Mouse (Mus musculus): ENCODE data around the gene Bcl2a1a. TPM values are rescaled to one million over a fixed set of nuclear protein-coding genes. Genes with fewer than 3 reads are reported as not detected.
"Not testable (repeated sequence)": the region's sequence is repeated elsewhere in the genome, so short reads cannot be mapped to it uniquely, and the experiment has no call there.

Bcl2a1a gene
- total RNA-seq (2021) = not detected
- long read RNA-seq, experiment 1 = 0 reads
- long read RNA-seq, experiment 2 = 0 reads

GRCm38 (mm10) chr9:88956670-88957153, at the start of gene Bcl2a1a:
TSS of gene Bcl2a1a (plus strand) at chr9:88956900.
- not testable (repeated sequence) for DNase-seq (ENCODE audit: low spot score in 2 of 2)

GRCm38 (mm10) chr9:88916576-88916975, 40.1 kb upstream of the Bcl2a1a start:
- DNase-seq (ENCODE audit: low spot score in 2 of 2); intact Hi-C loops (cut with DNase I): not testable (repeated sequence)

More at GRCm38 (mm10) chr9:88956670-88957153, at the start of gene Bcl2a1a:
- intact Hi-C loops (cut with DNase I) = not testable (repeated sequence)

GRCm38 (mm10) chr9:88938312-88938711, 18.4 kb upstream of the Bcl2a1a start:
- intact Hi-C loops (cut with DNase I) = not testable (repeated sequence)
- DNase-seq (ENCODE audit: low spot score in 2 of 2) = peak; percentile 22 to 43

- not testable (repeated sequence) for DNase-seq (ENCODE audit: low spot score in 2 of 2)
These were observed 5.2 kb upstream of the Bcl2a1a start for GRCm38 (mm10) chr9:88951466-88951865.

GRCm38 (mm10) chr9:88953151-88953550, 3.5 kb upstream of the Bcl2a1a start:
- intact Hi-C loops (cut with DNase I) = not testable (repeated sequence)
- DNase-seq (ENCODE audit: low spot score in 2 of 2) = peak in 1 of 2 experiments; percentile 4

More at GRCm38 (mm10) chr9:88951466-88951865, 5.2 kb upstream of the Bcl2a1a start:
- intact Hi-C loops (cut with DNase I) = not testable (repeated sequence)

- DNase-seq (ENCODE audit: low spot score in 2 of 2); intact Hi-C loops (cut with DNase I): not testable (repeated sequence)
These were observed 1.5 kb upstream of the Bcl2a1a start for GRCm38 (mm10) chr9:88955224-88955623.

- intact Hi-C loops (cut with DNase I); DNase-seq (ENCODE audit: low spot score in 2 of 2): not testable (repeated sequence)
These were observed 665 bp upstream of the Bcl2a1a start for GRCm38 (mm10) chr9:88956035-88956434.

- intact Hi-C loops (cut with DNase I) = no loop called here
- no peak for DNase-seq (ENCODE audit: low spot score in 2 of 2)
These were observed 2.2 kb downstream of the Bcl2a1a start for GRCm38 (mm10) chr9:88958891-88959290.

- DNase-seq (ENCODE audit: low spot score in 2 of 2); intact Hi-C loops (cut with DNase I): not testable (repeated sequence)
These were observed 3.3 kb downstream of the Bcl2a1a start for GRCm38 (mm10) chr9:88959981-88960380.

GRCm38 (mm10) chr9:88966462-88966861, 9.8 kb downstream of the Bcl2a1a start:
- intact Hi-C loops (cut with DNase I); DNase-seq (ENCODE audit: low spot score in 2 of 2): not testable (repeated sequence)

GRCm38 (mm10) chr9:88969502-88969901, 12.8 kb downstream of the Bcl2a1a start:
- DNase-seq (ENCODE audit: low spot score in 2 of 2); intact Hi-C loops (cut with DNase I): not testable (repeated sequence)

GRCm38 (mm10) chr9:88976875-88977274, 20.2 kb downstream of the Bcl2a1a start:
- DNase-seq (ENCODE audit: low spot score in 2 of 2) = not testable (repeated sequence)

GRCm38 (mm10) chr9:88979781-88980180, 23.1 kb downstream of the Bcl2a1a start:
- not testable (repeated sequence) for DNase-seq (ENCODE audit: low spot score in 2 of 2)
- intact Hi-C loops (cut with DNase I) = loop anchor here (10.0 kb wide), 1 partner anchor 285 kb away; no protein-coding TSS in a partner anchor

More at GRCm38 (mm10) chr9:88976875-88977274, 20.2 kb downstream of the Bcl2a1a start:
- intact Hi-C loops (cut with DNase I) = loop anchor here (10.0 kb wide), 1 partner anchor 282 kb away; no protein-coding TSS in a partner anchor

- DNase-seq (ENCODE audit: low spot score in 2 of 2); intact Hi-C loops (cut with DNase I): not testable (repeated sequence)
These were observed 44.8 kb downstream of the Bcl2a1a start for GRCm38 (mm10) chr9:89001541-89001940.

Other genes starting within 250 kb of the Bcl2a1a start
- 10 to 100 TPM; 27.3 to 33.1 TPM for gene Mthfsl, start 236.6 kb upstream of the Bcl2a1a start, total RNA-seq (2021)
- under 1 TPM in 1 of 2 experiments, not detected in 1; 0.42 TPM for gene Bcl2a1d, start 225.0 kb upstream of the Bcl2a1a start, total RNA-seq (2021)
- not detected for gene Trim43c, start 117.7 kb upstream of the Bcl2a1a start, total RNA-seq (2021)
- gene Trim43b, start 135.9 kb downstream of the Bcl2a1a start, total RNA-seq (2021) = under 1 TPM; 0.22 to 0.30 TPM
- gene Bcl2a1b, start 242.3 kb downstream of the Bcl2a1a start, total RNA-seq (2021) = 1 to 10 TPM; 1.2 to 1.4 TPM
- not detected for gene Gm29094, start 242.5 kb downstream of the Bcl2a1a start, total RNA-seq (2021)